Mouse (Mus musculus) CH12.LX (cell line): ENCODE measurements around the gene Gusb. TPM values are rescaled to one million over a fixed set of nuclear protein-coding genes. Genes with fewer than 3 reads are reported as not detected.

Source experiments
- DNase-seq: peaks from one replicate; pipeline ENCODE4 v3.0.0-alpha.2; 2013; ENCODE audit errors: extremely low read depth
- H3K27ac ChIP-seq: 2 replicates; pipeline ENCODE4 v1.5.1; 2012; ENCODE audit warnings: low read depth, mild to moderate bottlenecking, control low read depth, moderate library complexity; ENCODE audit not compliant: insufficient read depth
- H3K27me3 ChIP-seq: replicated peaks from 2 replicates; pipeline ENCODE3; 2012; ENCODE audit warnings: inconsistent platforms
- H3K36me3 ChIP-seq, 2 experiments: replicated peaks in 1 of 2; 2 replicates each; pipeline versions ENCODE3 to v1.6.1; 2012; ENCODE audit warnings: inconsistent platforms in 1 of 2, low read length in 1 of 2, mild to moderate bottlenecking in 1 of 2, mixed read lengths in 1 of 2, moderate library complexity in 1 of 2; ENCODE audit not compliant: control insufficient read depth in 1 of 2, insufficient read depth in 1 of 2
- H3K4me1 ChIP-seq, 2 experiments: 2 replicates each; pipeline ENCODE4 v1.6.1; 2012; ENCODE audit warnings: inconsistent platforms in 1 of 2, moderate library complexity in 1 of 2; ENCODE audit not compliant: insufficient read depth in 2 of 2, control insufficient read depth in 1 of 2
- H3K4me2 ChIP-seq: 2 replicates; pipeline ENCODE4 v1.6.1; 2012; ENCODE audit warnings: low read depth, mild to moderate bottlenecking, control low read depth; ENCODE audit not compliant: poor library complexity, insufficient read depth, severe bottlenecking
- H3K4me3 ChIP-seq, 3 experiments: fragments of 150-350 bp in 1 of 3; sonication (generic) in 1 of 3; replicated peaks in 1 of 3; 2 replicates each; pipeline versions ENCODE3 to v1.5.1; 2011 to 2012; ENCODE audit warnings: low read depth in 2 of 3, low read length in 2 of 3, mild to moderate bottlenecking in 2 of 3, moderate library complexity in 2 of 3, control low read depth in 1 of 3, improper control_type of control experiment in 1 of 3, inconsistent platforms in 1 of 3, mixed read lengths in 1 of 3; ENCODE audit not compliant: poor library complexity in 1 of 3
- H3K79me2 ChIP-seq: replicated peaks from 2 replicates; pipeline ENCODE4 v1.6.1; 2012; ENCODE audit warnings: mild to moderate bottlenecking, moderate library complexity; ENCODE audit not compliant: control insufficient read depth, poor library complexity, insufficient read depth, severe bottlenecking; ENCODE audit errors: extremely low read depth
- H3K9ac ChIP-seq: 2 replicates; pipeline ENCODE4 v1.6.1; 2012; ENCODE audit warnings: low read depth, mild to moderate bottlenecking, control low read depth, moderate library complexity; ENCODE audit not compliant: insufficient read depth
- H3K9me3 ChIP-seq: replicated peaks from 2 replicates; pipeline ENCODE3; 2012; ENCODE audit warnings: low read length, inconsistent platforms, mixed read lengths
- E2F4 ChIP-seq: IDR thresholded peaks from 2 replicates; pipeline ENCODE4 v1.6.1; 2011; ENCODE audit warnings: low read depth, low read length, improper control_type of control experiment; ENCODE audit not compliant: insufficient replicate concordance
- ELF1 ChIP-seq: IDR thresholded peaks from 2 replicates; pipeline ENCODE4 v1.6.1; 2014; ENCODE audit warnings: low read depth, mild to moderate bottlenecking, inconsistent platforms, low read length, improper control_type of control experiment
- EP300 ChIP-seq: IDR thresholded peaks from 2 replicates; pipeline ENCODE4 v1.6.1; 2011; ENCODE audit warnings: low read length, improper control_type of control experiment
- KAT2A ChIP-seq: IDR thresholded peaks from 2 replicates; pipeline ENCODE4 v1.6.1; 2012; ENCODE audit warnings: low read length, improper control_type of control experiment, inconsistent platforms; ENCODE audit not compliant: insufficient replicate concordance
- MAX ChIP-seq: IDR thresholded peaks from 2 replicates; pipeline ENCODE4 v1.6.1; 2011; ENCODE audit warnings: low read length, improper control_type of control experiment
- MYC ChIP-seq: IDR thresholded peaks from 2 replicates; pipeline ENCODE4 v1.6.1; 2011; ENCODE audit warnings: low read depth, mild to moderate bottlenecking, improper control_type of control experiment, low read length
- PAX5 ChIP-seq: IDR thresholded peaks from 2 replicates; pipeline ENCODE4 v1.6.1; 2012; ENCODE audit warnings: low read length, inconsistent platforms, mixed read lengths
- RAD21 ChIP-seq: IDR thresholded peaks from 2 replicates; pipeline ENCODE4 v1.6.1; 2011; ENCODE audit warnings: low read depth, mild to moderate bottlenecking, low read length, improper control_type of control experiment, moderate library complexity
- SMC3 ChIP-seq: IDR thresholded peaks from 2 replicates; pipeline ENCODE4 v1.6.1; 2011; ENCODE audit warnings: low read depth, low read length, improper control_type of control experiment
- TBP ChIP-seq: conservative IDR thresholded peaks from 2 replicates; pipeline ENCODE4 v1.6.1; 2011; ENCODE audit warnings: low read depth, low read length, improper control_type of control experiment
- TCF12 ChIP-seq: IDR thresholded peaks from 2 replicates; pipeline ENCODE4 v1.6.1; 2014; ENCODE audit warnings: low read depth, mild to moderate bottlenecking, inconsistent platforms, low read length, improper control_type of control experiment
- UBTF ChIP-seq: IDR thresholded peaks from 2 replicates; pipeline ENCODE4 v1.6.1; 2012; ENCODE audit warnings: low read depth, mild to moderate bottlenecking, inconsistent platforms, low read length, improper control_type of control experiment, moderate library complexity
- USF1 ChIP-seq: IDR thresholded peaks from 2 replicates; pipeline ENCODE4 v1.6.1; 2014; ENCODE audit warnings: low read depth, mild to moderate bottlenecking, inconsistent platforms, low read length, improper control_type of control experiment
- USF2 ChIP-seq: conservative IDR thresholded peaks from 2 replicates; pipeline ENCODE4 v1.6.1; 2011; ENCODE audit warnings: low read depth, low read length, improper control_type of control experiment
- ZKSCAN1 ChIP-seq: IDR thresholded peaks from 2 replicates; pipeline ENCODE4 v1.6.1; 2012; ENCODE audit warnings: low read depth, inconsistent platforms, low read length, improper control_type of control experiment, borderline replicate concordance
- ZMIZ1 ChIP-seq: IDR thresholded peaks from 2 replicates; pipeline ENCODE4 v1.6.1; 2012; ENCODE audit warnings: low read depth, mild to moderate bottlenecking, inconsistent platforms, low read length, improper control_type of control experiment
- dilution Hi-C: fragments of 300-500 bp; cut with MboI; formaldehyde crosslinking; loops from 2 replicates; pipeline ENCODE4 v1.14.3; 2020; ENCODE audit warnings: low sequenced_read_pairs; ENCODE audit not compliant: extremely low pct_unique_long_range_greater_than_20kb, extremely low pct_ligation_motif_present
- in situ Hi-C: fragments of 300-500 bp; cut with MboI; formaldehyde crosslinking; loops from 3 replicates; pipeline ENCODE4 v1.14.3; 2019; ENCODE audit warnings: low sequenced_read_pairs, low pct_ligation_motif_present, low pct_unique_long_range_greater_than_20kb, mixed read lengths
- polyA plus RNA-seq: library from polyadenylated mRNA; unstranded; fragments of >175 nt; gene quantifications from 2 replicates; pipeline ENCODE4 v1.2.1, GENCODE M21; 2012; ENCODE audit warnings: low read depth; ENCODE audit not compliant: insufficient read length
- total RNA-seq, 2 experiments: library from RNA; depleted of rRNA; stranded (reverse); fragments of 300-350 nt in 1 of 2; fragments of >200 nt in 1 of 2; gene quantifications; 2 replicates each; pipeline ENCODE4 v1.2.3; 2012 to 2014

The Gusb gene
- total and polyA plus RNA-seq, 3 experiments = 73.4 to 210 (median 187) TPM

GRCm38 (mm10) chr5:130029142-130029897, 26.5 kb upstream of the Gusb start, which contains the start of the genes Asl and Crcp (continued):
- TF ChIP-seq ELF1 (peak; percentile 95), MYC (peak; percentile 83), SMC3 (no peak), TBP (peak; percentile 57; the same call in 1 of the 2 replicates), E2F4 (no peak), ZMIZ1 (peak; percentile 80; the same call in 1 of the 2 replicates), KAT2A (peak; percentile 80; the same call in 1 of the 2 replicates), USF2 (no peak), RAD21 (no peak), TCF12 (peak; percentile 88), MAX (peak; percentile 43; the same call in 1 of the 2 replicates)

- TF ChIP-seq RAD21 (no peak), EP300 (no peak), ZKSCAN1 (no peak), USF1 (no peak), TCF12 (no peak)
- H3K27me3 ChIP-seq = peaks cover 6% of the 10 kb centered on the region
- H3K27ac ChIP-seq = no peak overlapping the region
- no peaks in the 10 kb centered on the region for H3K9me3 ChIP-seq
- H3K79me2 ChIP-seq = peaks cover 14% of the 10 kb centered on the region; the same call in 1 of the 2 replicates
- no peak overlapping the region for H3K4me3 ChIP-seq
- H3K4me2 ChIP-seq = no peak overlapping the region
- H3K9ac ChIP-seq = no peak overlapping the region
- in situ Hi-C loops = no loop called here
- dilution Hi-C loops = no loop called here
- peaks cover 5 to 21% of the 10 kb centered on the region in 2 experiments for H3K36me3 ChIP-seq
- no peak for DNase-seq
- peaks cover 13 to 40% of the 10 kb centered on the region in 2 experiments for H3K4me1 ChIP-seq
Observed at GRCm38 (mm10) chr5:130027696-130028095, 24.8 kb upstream of the Gusb start.

GRCm38 (mm10) chr5:130027134-130027533, 24.3 kb upstream of the Gusb start:
- dilution Hi-C loops = no loop called here

More at GRCm38 (mm10) chr5:130027134-130027533, 24.3 kb upstream of the Gusb start:
- Histone ChIP-seq H3K36me3 (peaks cover 5 to 18% of the 10 kb centered on the region in 2 experiments), H3K4me1 (peaks cover 19 to 40% of the 10 kb centered on the region in 2 experiments), H3K4me3 (no peak overlapping the region), H3K27ac (no peak overlapping the region), H3K4me2 (no peak overlapping the region), H3K27me3 (peaks cover 6% of the 10 kb centered on the region), H3K9me3 (no peaks in the 10 kb centered on the region), H3K9ac (no peak overlapping the region), H3K79me2 (peaks cover 14% of the 10 kb centered on the region; the same call in 1 of the 2 replicates)
- in situ Hi-C loops = no loop called here
- no peak for DNase-seq
- TF ChIP-seq UBTF = no peak
- TF ChIP-seq ZKSCAN1 = no peak
- TF ChIP-seq RAD21 = no peak
- TF ChIP-seq KAT2A = no peak
- TF ChIP-seq ZMIZ1 = no peak
- no peak for TF ChIP-seq MAX
- TF ChIP-seq PAX5 = no peak
